Comparison of ENCODE assay signal across 25 mouse cellular contexts in the genomic region with DNA sequence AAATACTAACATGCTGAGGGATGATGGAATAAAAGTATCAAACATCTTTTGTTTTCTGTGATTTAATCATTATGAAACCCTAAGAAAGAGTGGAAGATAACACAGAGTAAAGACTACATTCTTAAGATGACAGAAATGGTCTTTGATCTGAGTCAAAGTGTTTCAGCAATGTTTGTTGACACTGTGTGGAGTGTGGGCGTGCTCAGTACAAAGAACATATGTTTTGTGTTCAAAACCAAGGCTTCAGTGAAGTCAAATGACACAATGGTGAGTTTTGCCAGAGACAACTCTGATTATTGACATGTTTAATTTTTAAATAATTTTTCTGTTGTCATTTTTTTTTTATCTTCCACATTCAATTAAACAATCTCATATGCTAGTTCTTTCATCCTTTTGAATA. TPM values are rescaled to one million over a fixed set of nuclear protein-coding genes. Genes with fewer than 3 reads are reported as not detected.
"Had no signal": no experiment of that assay in that cellular context is flagged by ENCODE, and none has a peak within 500 bp of the region (broad histone marks: within the 10 kb centered on the region; RNA-seq: fewer than 3 reads in every experiment).

No protein-coding gene starts in this region.

- ATAC-seq: liver, postnatal 0 days; midbrain, embryonic 13.5 days; midbrain, embryonic 15.5 days had no signal

- H3K27me3 ChIP-seq: liver, embryonic 13.5 days; liver, embryonic 15.5 days; megakaryocyte, embryonic 14.5 days; midbrain, embryonic 13.5 days; midbrain, embryonic 15.5 days; neural tube, embryonic 13.5 days; neural tube, embryonic 15.5 days had no signal

- H3K4me1 ChIP-seq: liver, embryonic 13.5 days; liver, embryonic 15.5 days; megakaryocyte, embryonic 14.5 days; midbrain, embryonic 13.5 days; midbrain, embryonic 15.5 days; neural tube, embryonic 13.5 days; neural tube, embryonic 15.5 days had no signal

- H3K27ac ChIP-seq: liver, embryonic 13.5 days; liver, embryonic 15.5 days; macrophage; midbrain, embryonic 13.5 days; midbrain, embryonic 15.5 days; neural tube, embryonic 13.5 days; neural tube, embryonic 15.5 days had no signal

- H3K9me3 ChIP-seq: liver, embryonic 13.5 days; liver, embryonic 15.5 days; megakaryocyte, embryonic 14.5 days; midbrain, embryonic 13.5 days; midbrain, embryonic 15.5 days; neural tube, embryonic 13.5 days; neural tube, embryonic 15.5 days had no signal

- H3K9ac ChIP-seq: liver, embryonic 13.5 days; liver, embryonic 15.5 days; liver, postnatal 0 days; midbrain, embryonic 13.5 days; midbrain, embryonic 15.5 days; neural tube, embryonic 13.5 days; neural tube, embryonic 15.5 days had no signal

- H3K4me2 ChIP-seq: liver, embryonic 13.5 days; liver, embryonic 15.5 days; midbrain, embryonic 11.5 days; midbrain, embryonic 13.5 days; midbrain, embryonic 15.5 days; neural tube, embryonic 13.5 days; neural tube, embryonic 15.5 days had no signal

- H3K36me3 ChIP-seq: liver, embryonic 13.5 days; liver, embryonic 15.5 days; midbrain, embryonic 13.5 days; midbrain, embryonic 15.5 days; neural tube, embryonic 13.5 days; neural tube, embryonic 15.5 days had no signal

- DNase-seq: liver; liver, embryonic 13.5 days; liver, postnatal 0 days; retina, postnatal 1 day; right cerebral cortex, adult 18-20 months; right cerebral cortex, postnatal 25 days; right cerebral cortex, postnatal 4 days; spleen, adult 18-20 months; thymus, adult 18-20 months; thymus, postnatal 14 days; thymus, postnatal 36 days had no signal

- H3K4me3 ChIP-seq: liver, embryonic 13.5 days; liver, embryonic 15.5 days; megakaryocyte, embryonic 14.5 days; midbrain, embryonic 13.5 days; midbrain, embryonic 15.5 days; neural tube, embryonic 13.5 days; neural tube, embryonic 15.5 days had no signal

RNA-seq across cellular contexts. Expression of gene Gngt1, which starts 59.3 kb away (rescaled TPM):
- polyA plus RNA-seq: limb, embryonic 14.5 days; liver, embryonic 13.5 days; liver, embryonic 15.5 days; macrophage; midbrain, embryonic 11.5 days; midbrain, embryonic 13.5 days; midbrain, embryonic 15.5 days; midbrain, postnatal 0 days; neural tube, embryonic 11.5 days; neural tube, embryonic 13.5 days; neural tube, embryonic 15.5 days; small intestine, adult 2 months; stomach, embryonic 14.5 days; thymus, postnatal 0 days had no signal
